Mouse (Mus musculus) heart, postnatal 10 days (tissue): ENCODE results near the gene Gbp4. TPM values are rescaled to one million over a fixed set of nuclear protein-coding genes. Genes with fewer than 3 reads are reported as not detected.

Experiments used
- total RNA-seq, 2 experiments: library from RNA; stranded (reverse); gene quantifications; 2 replicates each; pipeline ENCODE4 v1.2.3; 2021

Gbp4 gene
- total RNA-seq, 2 experiments from 2014 or later: 6.4 to 6.8 TPM

Other genes with a start within 250 kb of the Gbp4 start
- gene Abcg3, start 156.9 kb downstream of the Gbp4 start, total RNA-seq: under 1 TPM; 0.07 to 0.22 TPM
- 10 to 100 TPM; 10.2 to 13.1 TPM for gene Gbp9, start within 50 bp of the Gbp4 start, total RNA-seq
- under 1 TPM; 0.26 to 0.40 TPM for gene Gbp8, start within 50 bp of the Gbp4 start, total RNA-seq
- gene Gbp10, start 99.9 kb upstream of the Gbp4 start, total RNA-seq: under 1 TPM; 0.10 to 0.12 TPM
- under 1 TPM in 1 of 2 experiments, not detected in 1; 0.07 TPM for gene Gm43302, start 154.1 kb upstream of the Gbp4 start, total RNA-seq
- 1 to 10 TPM; 2.3 to 3.0 TPM for gene Gbp6, start 154.1 kb upstream of the Gbp4 start, total RNA-seq